Mouse (Mus musculus): Measurements from ENCODE around the gene Cabp7. TPM values are rescaled to one million over a fixed set of nuclear protein-coding genes. Genes with fewer than 3 reads are reported as not detected.
A peak's percentile ranks its signal among the peaks of the same experiment; 100 is the strongest.

Gene Cabp7
- polyA plus RNA-seq, 1 experiment, result 0.25 TPM

- 71% methylated on average over 11 of the region's 11 CpGs for WGBS
- Histone ChIP-seq H3K4me1 (ENCODE audit: control insufficient read depth, insufficient read depth, low read length) (no peaks in the 10 kb centered on the region), H3K4me3 (replicated peaks; ENCODE audit: extremely low read depth, low read depth, low read length) (no peak overlapping the region)
- no peak for DNase-seq
- TF ChIP-seq CTCF (IDR thresholded peaks at IDR 0.05; ENCODE audit: insufficient read depth, low read length) (no peak), POLR2A (IDR thresholded peaks at IDR 0.05; ENCODE audit: borderline replicate concordance, extremely low read depth, low read depth, low read length) (no peak)
Observed at GRCm38 (mm10) chr11:4754867-4755266, 8.3 kb upstream of the Cabp7 start.

DNA sequence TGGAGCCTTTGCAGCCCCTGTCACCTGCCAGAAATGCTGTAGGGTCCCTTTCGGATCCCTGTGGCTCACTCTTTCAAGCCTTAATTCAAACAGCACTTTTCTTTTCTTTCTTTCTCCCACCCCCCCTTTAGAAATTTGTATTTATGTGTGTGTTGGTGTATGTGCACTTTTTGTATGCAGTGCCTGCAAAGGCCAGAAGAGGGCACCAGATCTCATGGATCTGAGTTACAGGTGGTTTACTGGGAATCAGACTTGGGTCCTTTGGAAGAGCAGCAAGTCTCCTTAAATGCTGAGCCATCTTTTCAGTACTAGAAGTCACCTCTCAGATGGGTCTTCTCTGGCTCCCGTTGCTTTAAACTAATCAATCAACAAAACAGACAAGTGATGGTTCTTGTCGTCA lies 7.5 kb upstream of the Cabp7 start:
- no peak for DNase-seq
- no peak overlapping the region for H3K4me3 ChIP-seq (replicated peaks; ENCODE audit: extremely low read depth, low read depth, low read length)
- H3K4me1 ChIP-seq (ENCODE audit: control insufficient read depth, insufficient read depth, low read length), result no peaks in the 10 kb centered on the region
- WGBS, result 82% methylated on average over 3 of the region's 3 CpGs
- no peak for TF ChIP-seq POLR2A (IDR thresholded peaks at IDR 0.05; ENCODE audit: borderline replicate concordance, extremely low read depth, low read depth, low read length)
- TF ChIP-seq CTCF (IDR thresholded peaks at IDR 0.05; ENCODE audit: insufficient read depth, low read length), result no peak

DNA sequence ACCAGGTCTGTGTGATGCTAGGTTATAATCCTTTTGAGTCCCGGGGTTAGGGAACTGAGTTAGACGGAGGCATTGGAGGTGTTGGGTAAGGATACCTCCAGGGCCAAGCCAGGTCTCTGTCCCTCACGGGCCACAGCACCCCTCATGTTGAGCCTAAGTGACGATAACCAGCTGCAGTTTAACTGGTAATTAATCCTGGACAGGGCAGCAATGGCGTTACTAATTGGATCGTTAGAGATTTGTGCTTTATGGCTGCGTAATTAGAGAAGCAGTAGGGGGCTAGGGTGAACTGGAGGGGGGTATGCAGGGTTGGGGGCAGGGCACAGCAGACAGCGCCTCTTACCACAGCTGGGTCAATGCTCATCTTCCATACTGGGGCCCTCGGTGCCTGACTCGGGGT lies 6.3 kb upstream of the Cabp7 start:
- 50% methylated on average over 10 of the region's 10 CpGs for WGBS
- TF ChIP-seq CTCF (IDR thresholded peaks at IDR 0.05; ENCODE audit: insufficient read depth, low read length), result no peak

DNA sequence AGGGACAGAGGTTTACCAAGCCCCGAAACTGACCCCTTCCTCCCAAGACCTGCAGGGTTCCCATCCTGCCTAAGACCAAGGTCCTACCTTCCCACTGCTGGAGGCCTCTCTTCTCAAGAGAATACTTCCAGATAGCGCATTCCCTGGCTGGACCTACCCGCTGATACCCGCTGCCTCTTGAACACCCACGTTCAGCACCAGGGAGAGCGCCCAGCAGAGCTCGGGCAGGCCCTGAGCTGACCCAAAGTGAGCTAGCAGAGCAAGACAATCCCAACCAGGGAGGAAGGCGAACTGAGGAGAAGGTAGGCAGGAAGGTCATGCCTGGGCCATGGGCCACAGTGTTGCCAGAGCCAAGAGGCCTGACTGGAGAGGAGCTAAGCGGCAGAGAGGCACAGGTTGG lies 3.7 kb upstream of the Cabp7 start:
- 5% methylated on average over 9 of the region's 9 CpGs for WGBS
- TF ChIP-seq CTCF (IDR thresholded peaks at IDR 0.05; ENCODE audit: insufficient read depth, low read length), result no peak
- TF ChIP-seq POLR2A (IDR thresholded peaks at IDR 0.05; ENCODE audit: borderline replicate concordance, extremely low read depth, low read depth, low read length), result no peak
- H3K4me3 ChIP-seq (replicated peaks; ENCODE audit: extremely low read depth, low read depth, low read length), result no peak overlapping the region
- no peaks in the 10 kb centered on the region for H3K4me1 ChIP-seq (ENCODE audit: control insufficient read depth, insufficient read depth, low read length)
- DNase-seq, result peak; percentile 50

More for the DNA sequence above, 6.3 kb upstream of the Cabp7 start:
- Histone ChIP-seq H3K4me1 (ENCODE audit: control insufficient read depth, insufficient read depth, low read length) (no peaks in the 10 kb centered on the region), H3K4me3 (replicated peaks; ENCODE audit: extremely low read depth, low read depth, low read length) (no peak overlapping the region)
- no peak for DNase-seq

- 5% methylated on average over 12 of the region's 12 CpGs for WGBS
- no peaks in the 10 kb centered on the region for H3K4me1 ChIP-seq (ENCODE audit: control insufficient read depth, insufficient read depth, low read length)
- no peak for DNase-seq
- no peak overlapping the region for H3K4me3 ChIP-seq (replicated peaks; ENCODE audit: extremely low read depth, low read depth, low read length)
- TF ChIP-seq POLR2A (IDR thresholded peaks at IDR 0.05; ENCODE audit: borderline replicate concordance, extremely low read depth, low read depth, low read length) (no peak), CTCF (IDR thresholded peaks at IDR 0.05; ENCODE audit: insufficient read depth, low read length) (no peak)
Observed at GRCm38 (mm10) chr11:4747285-4747684, 707 bp upstream of the Cabp7 start.

DNA sequence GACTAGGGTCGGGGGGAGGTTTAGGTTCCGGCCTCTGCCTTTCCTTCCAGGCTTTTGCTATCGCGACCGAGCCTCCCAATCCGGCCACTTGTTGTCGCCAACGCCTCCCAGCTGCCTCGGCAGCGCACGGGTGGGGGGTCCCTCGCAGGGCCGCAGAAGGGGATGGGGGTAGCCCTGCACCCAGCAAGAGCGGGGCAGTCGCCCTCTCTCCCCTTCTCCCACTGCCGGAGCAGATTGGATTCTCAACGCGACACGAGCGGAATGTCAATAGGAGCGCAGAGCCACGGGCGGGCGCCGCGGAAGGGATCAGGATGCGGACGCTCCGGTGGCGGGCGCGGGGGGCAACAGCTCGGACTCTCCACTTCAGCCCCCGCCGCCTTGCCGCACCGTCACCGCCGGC lies 609 bp downstream of the Cabp7 start:
- DNase-seq, result no peak
- TF ChIP-seq CTCF (IDR thresholded peaks at IDR 0.05; ENCODE audit: insufficient read depth, low read length) (no peak), POLR2A (IDR thresholded peaks at IDR 0.05; ENCODE audit: borderline replicate concordance, extremely low read depth, low read depth, low read length) (no peak)
- H3K4me3 ChIP-seq (replicated peaks; ENCODE audit: extremely low read depth, low read depth, low read length), result no peak overlapping the region
- WGBS, result 2% methylated on average over 39 of the region's 39 CpGs
- no peaks in the 10 kb centered on the region for H3K4me1 ChIP-seq (ENCODE audit: control insufficient read depth, insufficient read depth, low read length)

DNA sequence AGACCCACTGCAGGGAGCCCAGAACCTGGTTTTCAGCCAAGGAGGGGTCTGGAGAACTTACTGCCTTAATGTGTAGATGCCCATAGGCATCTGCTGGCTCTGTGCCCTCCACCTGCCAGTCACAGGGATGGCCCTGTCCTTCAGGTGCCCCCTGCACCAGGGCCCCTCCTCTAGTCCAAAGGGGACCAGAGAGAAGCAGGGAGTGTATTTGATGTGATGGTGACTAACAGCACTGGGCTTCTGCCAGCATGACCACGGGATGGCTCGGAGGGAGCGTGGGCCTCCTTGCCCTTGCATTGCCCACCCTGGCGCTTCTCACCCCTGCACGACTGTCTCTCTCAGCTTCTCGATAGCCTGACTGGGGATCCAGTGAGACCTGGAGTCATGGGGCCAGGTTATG lies 1.9 kb downstream of the Cabp7 start:
- Histone ChIP-seq H3K4me3 (replicated peaks; ENCODE audit: extremely low read depth, low read depth, low read length) (no peak overlapping the region), H3K4me1 (ENCODE audit: control insufficient read depth, insufficient read depth, low read length) (no peaks in the 10 kb centered on the region)
- DNase-seq, result no peak
- TF ChIP-seq CTCF (IDR thresholded peaks at IDR 0.05; ENCODE audit: insufficient read depth, low read length) (no peak), POLR2A (IDR thresholded peaks at IDR 0.05; ENCODE audit: borderline replicate concordance, extremely low read depth, low read depth, low read length) (no peak)
- 63% methylated on average over 6 of the region's 6 CpGs for WGBS

GRCm38 (mm10) chr11:4740785-4741184 lies 5.8 kb downstream of the Cabp7 start:
- no peak for DNase-seq
- no peaks in the 10 kb centered on the region for H3K4me1 ChIP-seq (ENCODE audit: control insufficient read depth, insufficient read depth, low read length)
- TF ChIP-seq CTCF (IDR thresholded peaks at IDR 0.05; ENCODE audit: insufficient read depth, low read length) (no peak), POLR2A (IDR thresholded peaks at IDR 0.05; ENCODE audit: borderline replicate concordance, extremely low read depth, low read depth, low read length) (no peak)
- 48% methylated on average over 5 of the region's 5 CpGs for WGBS
- H3K4me3 ChIP-seq (replicated peaks; ENCODE audit: extremely low read depth, low read depth, low read length), result no peak overlapping the region

DNA sequence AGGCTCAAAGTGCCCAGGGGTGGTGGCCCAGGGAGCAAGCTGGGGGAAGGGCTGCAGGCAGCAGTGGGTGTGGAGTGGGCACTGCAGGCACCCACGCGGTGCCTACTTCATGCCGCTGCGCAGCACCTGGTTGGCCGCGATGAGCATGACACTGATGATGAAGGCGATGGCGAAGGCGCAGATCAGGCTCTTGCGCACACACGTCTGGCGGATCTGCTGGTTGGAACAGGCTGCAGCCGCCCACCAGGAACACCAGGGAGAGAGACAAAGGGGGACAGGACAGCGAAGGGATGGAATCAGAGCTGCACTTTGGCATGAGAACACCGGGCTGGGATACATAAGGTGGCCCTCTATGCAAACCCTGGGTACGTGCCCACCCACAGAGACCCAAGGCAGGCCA lies 7.9 kb downstream of the Cabp7 start:
- DNase-seq, result no peak
- H3K4me1 ChIP-seq (ENCODE audit: control insufficient read depth, insufficient read depth, low read length), result no peaks in the 10 kb centered on the region
- TF ChIP-seq POLR2A (IDR thresholded peaks at IDR 0.05; ENCODE audit: borderline replicate concordance, extremely low read depth, low read depth, low read length) (no peak), CTCF (IDR thresholded peaks at IDR 0.05; ENCODE audit: insufficient read depth, low read length) (no peak)
- no peak overlapping the region for H3K4me3 ChIP-seq (replicated peaks; ENCODE audit: extremely low read depth, low read depth, low read length)
- 94% methylated on average over 16 of the region's 16 CpGs for WGBS

DNA sequence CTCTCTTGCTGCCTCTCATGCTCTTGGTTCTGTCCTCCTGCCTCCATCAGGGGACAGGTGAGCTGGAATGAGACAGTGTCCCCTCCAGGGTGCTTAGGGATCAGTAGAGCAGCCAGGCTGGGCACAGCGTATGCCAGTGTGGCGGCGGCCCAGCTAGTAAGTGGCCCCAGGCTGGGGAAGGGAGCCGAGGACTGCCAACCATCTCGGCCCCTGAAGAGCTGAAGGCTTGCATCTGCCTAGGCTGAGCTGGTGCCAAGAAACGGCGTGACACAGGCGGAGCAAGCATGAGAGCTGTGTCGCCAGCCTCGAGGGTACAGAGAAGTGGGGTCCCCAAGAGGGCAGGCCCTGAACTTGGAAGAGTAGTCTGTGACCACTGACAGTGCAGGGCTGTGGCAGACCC lies 8.9 kb downstream of the Cabp7 start:
- DNase-seq, result no peak
- 77% methylated on average over 10 of the region's 10 CpGs for WGBS

DNA sequence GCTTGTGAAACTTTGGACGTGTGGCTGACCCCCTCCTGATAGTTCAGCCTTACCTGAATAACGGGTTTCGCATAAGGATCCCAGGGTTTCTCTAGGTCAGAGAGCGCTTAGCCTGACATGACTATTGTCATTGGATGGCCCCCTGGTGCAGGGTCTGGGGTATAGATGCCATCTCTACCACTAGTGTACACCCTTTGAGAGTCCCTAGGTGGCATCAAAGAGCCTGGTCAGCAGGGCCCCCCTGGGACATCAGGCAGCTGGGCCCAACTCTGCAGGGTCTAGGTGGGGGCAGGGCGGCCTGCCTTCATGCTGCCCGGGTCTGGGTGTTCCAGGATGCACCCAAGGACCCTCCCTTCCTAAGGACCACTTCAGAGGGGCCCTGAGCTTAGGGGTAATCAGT lies 10.2 kb downstream of the Cabp7 start:
- no peaks in the 10 kb centered on the region for H3K4me1 ChIP-seq (ENCODE audit: control insufficient read depth, insufficient read depth, low read length)
- DNase-seq, result no peak
- TF ChIP-seq POLR2A (IDR thresholded peaks at IDR 0.05; ENCODE audit: borderline replicate concordance, extremely low read depth, low read depth, low read length) (no peak), CTCF (IDR thresholded peaks at IDR 0.05; ENCODE audit: insufficient read depth, low read length) (no peak)
- no peak overlapping the region for H3K4me3 ChIP-seq (replicated peaks; ENCODE audit: extremely low read depth, low read depth, low read length)
- WGBS, result 70% methylated on average over 6 of the region's 6 CpGs

More for the DNA sequence above, 8.9 kb downstream of the Cabp7 start:
- TF ChIP-seq CTCF (IDR thresholded peaks at IDR 0.05; ENCODE audit: insufficient read depth, low read length) (no peak), POLR2A (IDR thresholded peaks at IDR 0.05; ENCODE audit: borderline replicate concordance, extremely low read depth, low read depth, low read length) (no peak)
- H3K4me1 ChIP-seq (ENCODE audit: control insufficient read depth, insufficient read depth, low read length), result no peaks in the 10 kb centered on the region
- no peak overlapping the region for H3K4me3 ChIP-seq (replicated peaks; ENCODE audit: extremely low read depth, low read depth, low read length)
